Mouse (Mus musculus) frontal cortex, postnatal 10 days (tissue): ENCODE measurements at regions not wholly inside any gene's neighbourhood (a gene's known extent, or its start where the extent isn't known, plus 50 kb on each side); places are given as distances from the start of the nearest gene placed in this dataset.
"Not testable (repeated sequence)": the region's sequence is repeated elsewhere in the genome, so short reads cannot be mapped to it uniquely, and the experiment has no call there.

Source experiments
- DNase-seq, 2 experiments: peaks; one replicate each; pipeline ENCODE4 v3.0.0; 2022; ENCODE audit warnings: low spot score in 2 of 2, mixed read lengths in 1 of 2

- DNase-seq: no peak
Observed at GRCm38 (mm10) chr4:67141896-67142295, 314.5 kb downstream of the Tlr4 start.

GRCm38 (mm10) chr4:67148521-67148920, 321.1 kb downstream of the Tlr4 start:
- no peak for DNase-seq

- DNase-seq: no peak
Observed at GRCm38 (mm10) chr4:67162673-67163072, 335.3 kb downstream of the Tlr4 start.

- DNase-seq: no peak
Observed at GRCm38 (mm10) chr4:67167720-67168119, 340.3 kb downstream of the Tlr4 start.

DNA sequence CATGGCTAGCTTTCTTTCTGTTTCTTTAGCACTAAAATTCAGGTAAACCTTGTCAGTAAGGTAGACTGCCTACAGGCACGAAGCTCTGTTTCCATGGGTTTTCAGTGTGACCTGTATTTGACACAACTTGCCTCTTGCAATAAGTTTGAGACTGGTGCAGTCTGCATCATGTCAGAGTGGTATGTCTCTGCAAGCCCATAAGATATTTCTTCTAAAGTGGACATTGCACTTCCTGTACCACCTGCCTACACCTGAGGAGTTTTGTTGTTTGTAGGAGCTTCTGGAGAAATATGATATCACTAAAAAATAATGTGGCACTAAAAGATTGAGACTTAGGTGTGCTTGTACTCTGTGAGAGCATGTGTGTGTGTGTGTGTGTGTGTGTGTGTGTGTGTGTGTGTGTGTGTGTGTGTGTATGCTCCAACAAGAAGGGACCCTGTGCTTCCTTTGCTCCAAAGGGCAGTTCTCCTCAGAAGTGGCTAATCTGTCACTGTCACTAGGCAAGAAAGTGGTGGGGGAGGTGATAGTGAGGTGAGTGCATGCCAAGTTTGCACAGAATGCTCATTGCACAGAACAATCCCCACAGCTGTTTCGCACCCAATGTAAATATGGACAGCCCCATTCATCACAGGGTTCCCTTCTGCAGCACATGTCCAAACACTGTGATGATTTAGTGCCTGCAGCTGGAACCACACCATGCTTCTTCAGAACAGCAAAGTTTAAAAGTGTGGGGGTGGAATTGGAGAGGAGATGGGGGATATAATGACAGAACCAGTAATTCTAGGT, 360.5 kb downstream of the Tlr4 start:
- no peak for DNase-seq

DNA sequence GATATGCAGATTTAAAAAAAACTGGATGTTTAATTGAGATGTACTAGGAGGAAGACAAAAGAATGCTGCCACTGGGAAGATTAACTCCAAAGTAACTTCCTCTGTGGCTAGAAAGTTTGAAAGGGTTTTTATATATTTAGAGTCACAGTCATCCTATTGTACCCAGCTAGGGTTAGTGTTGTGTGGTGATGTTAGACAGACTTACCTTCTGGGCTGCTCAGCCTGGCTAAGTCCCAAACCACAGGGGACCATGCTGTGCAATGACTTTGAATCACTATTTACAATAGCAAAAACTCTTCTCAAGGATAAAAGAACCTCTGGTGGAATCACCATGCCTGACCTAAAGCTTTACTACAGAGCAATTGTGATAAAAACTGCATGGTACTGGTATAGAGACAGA, 363.2 kb downstream of the Tlr4 start:
- no peak for DNase-seq

- no peak for DNase-seq
Observed at GRCm38 (mm10) chr4:67194425-67194824, 367.0 kb downstream of the Tlr4 start.

GRCm38 (mm10) chr4:67196907-67197306, 369.5 kb downstream of the Tlr4 start:
- no peak for DNase-seq

GRCm38 (mm10) chr4:67208406-67208805, 381.0 kb downstream of the Tlr4 start:
- DNase-seq: peak; percentile 63 to 89

DNA sequence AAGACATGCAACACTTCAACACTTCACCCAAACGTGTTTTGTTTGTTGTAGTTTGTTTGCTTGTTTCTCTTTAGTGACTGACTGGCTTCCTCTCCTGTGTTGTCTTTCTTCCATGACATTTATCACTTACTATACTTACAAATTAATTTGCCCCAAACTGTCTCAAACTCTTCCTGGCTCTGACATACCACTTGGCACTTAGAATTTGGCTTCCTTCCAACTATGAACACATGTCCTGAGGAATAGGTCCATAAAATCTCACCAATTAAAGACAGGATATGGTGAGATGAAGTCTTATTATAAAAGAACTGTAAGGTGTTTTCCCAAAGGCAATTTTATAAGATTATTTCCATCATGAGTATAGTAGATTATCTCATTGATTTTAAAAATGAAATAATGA, 386.0 kb downstream of the Tlr4 start:
- no peak for DNase-seq

DNA sequence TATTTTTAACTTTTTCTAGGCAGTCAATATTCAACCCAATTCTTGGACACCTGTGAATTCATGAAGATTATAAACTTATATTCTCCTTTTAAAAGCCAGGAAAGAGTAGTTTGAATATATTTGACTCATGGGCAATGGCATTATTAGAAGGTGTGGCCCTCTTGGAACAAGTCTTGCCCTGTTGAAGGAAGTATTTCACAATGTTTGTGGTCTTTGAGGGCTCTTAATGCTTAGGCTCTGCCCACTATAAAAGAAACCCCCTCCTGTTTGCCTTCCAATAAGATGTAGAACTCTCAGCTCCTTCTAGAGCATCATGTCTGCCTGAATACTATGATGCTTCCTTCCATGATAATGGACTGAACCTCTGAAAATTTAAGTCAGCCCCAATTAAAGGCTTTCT, 397.1 kb downstream of the Tlr4 start:
- no peak for DNase-seq

DNA sequence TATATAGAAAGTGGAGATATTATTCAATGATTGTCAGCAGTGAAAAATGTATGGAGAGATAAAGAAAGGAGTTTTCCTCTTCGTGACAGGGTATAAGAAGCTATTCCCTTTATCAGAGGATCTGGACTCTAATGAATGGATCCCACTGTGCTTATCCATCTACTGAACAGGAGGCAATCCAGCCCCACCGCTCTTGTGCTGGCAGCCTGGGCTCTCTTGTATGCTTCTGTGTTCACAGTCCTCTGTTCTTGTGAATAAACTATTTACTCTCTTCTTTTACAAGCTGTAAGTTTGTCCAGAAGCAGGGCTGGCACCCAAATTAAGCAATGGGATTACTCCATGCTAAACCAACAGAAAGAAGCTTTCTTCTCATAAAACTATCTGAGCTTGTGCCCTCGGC, 401.8 kb downstream of the Tlr4 start:
- DNase-seq: peak in 1 of 2 experiments; percentile 5

GRCm38 (mm10) chr4:67273553-67273952, 446.2 kb downstream of the Tlr4 start:
- DNase-seq: no peak

GRCm38 (mm10) chr4:67301020-67301419, 473.6 kb downstream of the Tlr4 start:
- DNase-seq: no peak

GRCm38 (mm10) chr4:67301740-67302139, 474.4 kb downstream of the Tlr4 start:
- no peak for DNase-seq

- DNase-seq: not testable (repeated sequence)
Observed at GRCm38 (mm10) chr4:67320098-67320497, 492.7 kb downstream of the Tlr4 start.
